Mouse (Mus musculus) forebrain, embryonic 14.5 days (tissue): ENCODE measurements at regions not wholly inside any gene's neighbourhood (a gene's known extent, or its start where the extent isn't known, plus 50 kb on each side); places are given as distances from the start of the nearest gene placed in this dataset.
A peak's percentile ranks its signal among the peaks of the same experiment; 100 is the strongest.

ENCODE experiments used
- ATAC-seq: fragments of 200-750 bp; cut with Nextera tagmentation; 2 replicates; pipeline ENCODE4 v1.8.0; 2017; ENCODE audit warnings: mild to moderate bottlenecking, moderate library complexity
- DNase-seq: peaks from one replicate; pipeline ENCODE4 v3.0.0-alpha.2; 2015; ENCODE audit warnings: low spot score
- H3K27ac ChIP-seq: fragments of 300-500 bp; sonication (generic); 2 replicates; pipeline ENCODE4 v1.5.1; 2014; ENCODE audit warnings: low read depth, mild to moderate bottlenecking, control low read depth, low read length, moderate library complexity
- H3K27me3 ChIP-seq: fragments of 300-500 bp; sonication (generic); replicated peaks from 2 replicates; pipeline ENCODE4 v1.6.1; 2014; ENCODE audit warnings: low read length, control low read depth, mixed read lengths; ENCODE audit not compliant: control insufficient read depth, insufficient read depth
- H3K36me3 ChIP-seq: fragments of 300-500 bp; sonication (generic); 2 replicates; pipeline ENCODE4 v1.6.1; 2014; ENCODE audit warnings: low read length, control low read depth; ENCODE audit not compliant: control insufficient read depth, insufficient read depth
- H3K4me1 ChIP-seq: fragments of 300-500 bp; sonication (generic); 2 replicates; pipeline ENCODE4 v1.6.1; 2014; ENCODE audit warnings: antibody characterized with exemption, low read length, control low read depth; ENCODE audit not compliant: control insufficient read depth, insufficient read depth
- H3K4me2 ChIP-seq: fragments of 300-500 bp; sonication (generic); 2 replicates; pipeline ENCODE4 v1.6.1; 2014; ENCODE audit warnings: mild to moderate bottlenecking, control low read depth, low read length
- H3K4me3 ChIP-seq: fragments of 300-500 bp; sonication (generic); 2 replicates; pipeline ENCODE4 v1.5.1; 2014; ENCODE audit warnings: low read depth, low read length, control low read depth
- H3K9ac ChIP-seq: fragments of 300-500 bp; sonication (generic); 2 replicates; pipeline ENCODE4 v1.6.1; 2014; ENCODE audit warnings: mild to moderate bottlenecking, low read length, control low read depth, moderate library complexity
- H3K9me3 ChIP-seq: fragments of 300-500 bp; sonication (generic); replicated peaks from 2 replicates; pipeline ENCODE4 v1.6.1; 2016; ENCODE audit warnings: low read length, control low read depth, mixed read lengths; ENCODE audit not compliant: control insufficient read depth
- WGBS: fragments of 180-500 bp; shearing (Covaris S2); extraction: QIAGEN DNeasy Blood & Tissue Kit; methylation state at CpG from one replicate; pipeline ENCODE4 v1.1.7; 2014; 5-methylcytosine and 5-hydroxymethylcytosine counted together

GRCm38 (mm10) chr11:19203518-19203900 lies 184.7 kb upstream of the Meis1 start:
- DNase-seq (peak; percentile 19), ATAC-seq (no peak)
- H3K27ac ChIP-seq, result no peak overlapping the region
- no peak overlapping the region for H3K4me2 ChIP-seq
- no peaks in the 10 kb centered on the region for H3K9me3 ChIP-seq
- peaks cover 5% of the 10 kb centered on the region; the same call in 1 of the 2 replicates for H3K4me1 ChIP-seq
- no peaks in the 10 kb centered on the region for H3K27me3 ChIP-seq
- H3K4me3 ChIP-seq, result no peak overlapping the region
- H3K36me3 ChIP-seq, result no peaks in the 10 kb centered on the region
- no peak overlapping the region for H3K9ac ChIP-seq
- 46% methylated on average over 4 of the region's 4 CpGs for WGBS

GRCm38 (mm10) chr11:19203968-19204367 lies 185.2 kb upstream of the Meis1 start:
- Histone ChIP-seq H3K4me1 (peaks cover 5% of the 10 kb centered on the region; the same call in 1 of the 2 replicates), H3K27me3 (no peaks in the 10 kb centered on the region), H3K27ac (no peak overlapping the region), H3K9me3 (no peaks in the 10 kb centered on the region), H3K36me3 (no peaks in the 10 kb centered on the region), H3K9ac (no peak overlapping the region), H3K4me2 (no peak overlapping the region), H3K4me3 (no peak overlapping the region)
- DNase-seq, result peak; percentile 79
- peak; percentile 50; the same call in 1 of the 2 replicates for ATAC-seq
- 25% methylated on average over 5 of the region's 5 CpGs for WGBS

DNA sequence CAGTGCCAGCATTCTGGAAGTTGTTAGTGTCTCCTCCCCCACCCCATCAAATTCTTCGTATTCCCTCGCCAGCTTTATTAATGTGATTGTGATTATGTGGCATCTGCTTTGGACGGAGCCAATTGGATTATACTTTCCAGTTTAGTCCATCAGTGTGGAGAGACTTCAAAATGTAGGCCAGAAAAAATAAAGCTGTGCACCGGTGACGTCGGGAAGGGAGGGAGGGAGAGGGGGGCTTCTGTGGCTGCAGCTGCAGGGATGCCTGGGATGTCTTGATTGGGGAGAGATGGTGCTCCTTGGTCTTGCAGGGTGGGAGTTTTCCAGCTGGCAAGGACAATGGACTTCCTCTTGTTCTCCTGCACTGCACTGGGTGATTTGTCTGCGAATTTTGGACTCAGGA lies 185.7 kb upstream of the Meis1 start:
- Histone ChIP-seq H3K4me3 (no peak overlapping the region), H3K9me3 (no peaks in the 10 kb centered on the region), H3K9ac (no peak overlapping the region), H3K4me1 (peaks cover 5% of the 10 kb centered on the region; the same call in 1 of the 2 replicates), H3K4me2 (peak overlapping the region; percentile 23; the same call in 1 of the 2 replicates), H3K36me3 (no peaks in the 10 kb centered on the region), H3K27me3 (no peaks in the 10 kb centered on the region), H3K27ac (no peak overlapping the region)
- peak; percentile 70 for ATAC-seq
- 18% methylated on average over 7 of the region's 7 CpGs for WGBS
- peak; percentile 42 for DNase-seq

GRCm38 (mm10) chr11:19205174-19205573 lies 186.4 kb upstream of the Meis1 start:
- Histone ChIP-seq H3K27ac (no peak overlapping the region), H3K9ac (no peak overlapping the region), H3K4me1 (peaks cover 5% of the 10 kb centered on the region; the same call in 1 of the 2 replicates), H3K4me2 (no peak overlapping the region), H3K36me3 (no peaks in the 10 kb centered on the region), H3K4me3 (no peak overlapping the region), H3K9me3 (no peaks in the 10 kb centered on the region), H3K27me3 (no peaks in the 10 kb centered on the region)
- DNase-seq (no peak), ATAC-seq (no peak)

- H3K9me3 ChIP-seq, result no peaks in the 10 kb centered on the region
- no peaks in the 10 kb centered on the region for H3K36me3 ChIP-seq
- WGBS, result 78% methylated on average over 3 of the region's 3 CpGs
- no peak overlapping the region for H3K4me3 ChIP-seq
- H3K9ac ChIP-seq, result no peak overlapping the region
- no peak for DNase-seq
- H3K4me2 ChIP-seq, result no peak overlapping the region
- H3K27ac ChIP-seq, result no peak overlapping the region
- H3K27me3 ChIP-seq, result no peaks in the 10 kb centered on the region
- H3K4me1 ChIP-seq, result no peaks in the 10 kb centered on the region
- ATAC-seq, result no peak
Observed at GRCm38 (mm10) chr11:19219476-19219875, 200.7 kb upstream of the Meis1 start.

DNA sequence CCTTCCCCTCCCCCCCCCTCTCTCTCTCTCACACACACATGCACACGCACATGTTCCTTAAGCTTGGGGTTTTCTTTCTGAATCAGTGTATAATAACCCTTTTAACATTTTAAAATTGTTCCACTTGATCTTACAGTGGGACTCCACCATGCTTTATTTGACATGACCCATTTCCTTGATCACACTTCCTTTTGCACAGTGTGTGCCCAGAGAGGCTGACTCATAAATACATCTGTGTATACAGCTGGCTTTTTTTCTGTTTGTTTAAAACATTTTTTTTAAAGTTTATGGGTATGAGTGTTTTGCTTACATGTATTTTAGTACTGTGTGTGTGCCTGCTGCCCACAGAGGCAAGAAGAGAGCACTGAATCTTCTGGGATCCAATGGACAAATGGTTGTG lies 202.7 kb upstream of the Meis1 start:
- no peak overlapping the region for H3K27ac ChIP-seq
- DNase-seq (no peak), ATAC-seq (no peak)
- no peaks in the 10 kb centered on the region for H3K36me3 ChIP-seq
- no peak overlapping the region for H3K4me3 ChIP-seq
- H3K9me3 ChIP-seq, result no peaks in the 10 kb centered on the region
- H3K4me2 ChIP-seq, result no peak overlapping the region
- no peaks in the 10 kb centered on the region for H3K27me3 ChIP-seq
- no peaks in the 10 kb centered on the region for H3K4me1 ChIP-seq
- whole genome bisulfite sequencing, result 83% methylated on average over 1 of the region's 1 CpGs
- H3K9ac ChIP-seq, result no peak overlapping the region

DNA sequence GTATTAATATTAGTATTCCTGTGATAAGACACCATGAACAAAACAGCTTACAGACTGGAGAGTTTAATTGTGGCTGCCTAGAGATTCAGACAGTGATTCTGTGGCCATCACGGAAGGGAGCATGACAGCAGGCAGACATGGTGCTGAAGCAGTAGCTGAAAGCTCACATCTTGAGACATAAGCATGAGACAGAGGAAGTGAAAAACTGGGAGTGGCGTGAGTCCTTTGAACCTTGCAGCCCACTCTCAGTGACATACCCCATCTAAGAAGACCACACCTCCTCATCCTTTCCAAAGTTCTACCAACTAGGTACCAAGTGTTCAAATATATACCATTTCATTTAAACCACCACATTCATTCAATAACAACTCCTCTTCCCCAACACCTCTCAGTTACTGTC lies 208.0 kb upstream of the Meis1 start:
- H3K36me3 ChIP-seq, result no peaks in the 10 kb centered on the region
- no peaks in the 10 kb centered on the region for H3K4me1 ChIP-seq
- H3K27ac ChIP-seq, result no peak overlapping the region
- no peak overlapping the region for H3K4me2 ChIP-seq
- H3K9ac ChIP-seq, result no peak overlapping the region
- no peaks in the 10 kb centered on the region for H3K9me3 ChIP-seq
- 97% methylated on average over 2 of the region's 2 CpGs for WGBS
- DNase-seq (no peak), ATAC-seq (no peak)
- no peak overlapping the region for H3K4me3 ChIP-seq
- no peaks in the 10 kb centered on the region for H3K27me3 ChIP-seq

- Histone ChIP-seq H3K27me3 (no peaks in the 10 kb centered on the region), H3K4me2 (no peak overlapping the region), H3K27ac (no peak overlapping the region), H3K36me3 (no peaks in the 10 kb centered on the region), H3K9ac (no peak overlapping the region), H3K9me3 (no peaks in the 10 kb centered on the region), H3K4me1 (no peaks in the 10 kb centered on the region), H3K4me3 (no peak overlapping the region)
- DNase-seq, result no peak
- no peak for ATAC-seq
- 68% methylated on average over 4 of the region's 4 CpGs for WGBS
Observed at GRCm38 (mm10) chr11:19227716-19228115, 208.9 kb upstream of the Meis1 start.

DNA sequence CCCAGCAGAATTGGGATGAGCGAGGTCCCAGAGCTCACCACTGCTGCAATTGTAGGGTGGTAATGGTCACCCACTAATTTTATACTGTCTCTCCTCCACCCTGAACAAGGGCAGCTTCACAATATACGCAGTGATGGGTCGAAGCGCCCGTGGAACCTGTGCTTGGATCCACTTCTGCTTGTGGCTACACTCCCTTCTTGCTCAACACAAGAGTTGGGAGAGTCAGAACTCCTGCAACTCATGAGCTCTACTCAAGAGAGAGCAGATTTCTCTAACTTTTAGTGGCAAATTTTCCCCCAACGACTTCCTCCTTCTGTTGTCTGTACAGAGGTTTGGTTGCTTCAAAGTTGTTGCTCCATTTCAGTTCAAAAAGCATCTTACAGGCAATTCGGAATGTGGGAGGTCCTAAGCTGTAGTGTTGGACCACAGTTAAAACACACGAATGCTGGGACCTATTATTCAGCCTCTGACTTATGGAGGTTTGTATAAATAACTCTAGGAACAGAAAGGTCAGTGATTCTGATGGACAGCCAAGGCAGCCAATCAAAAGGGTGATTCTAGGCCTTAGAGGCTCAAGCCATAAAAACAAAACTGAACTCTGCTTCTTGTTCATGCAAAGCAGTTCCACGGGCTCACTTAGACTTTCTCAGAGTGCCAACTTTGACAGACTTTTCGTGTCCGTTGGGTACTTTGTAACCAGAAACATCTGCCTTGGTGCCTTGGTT lies 227.8 kb upstream of the Meis1 start:
- no peak overlapping the region for H3K4me3 ChIP-seq
- H3K27ac ChIP-seq, result no peak overlapping the region
- H3K27me3 ChIP-seq, result no peaks in the 10 kb centered on the region; the same call in 1 of the 2 replicates
- no peak for ATAC-seq
- H3K9ac ChIP-seq, result no peak overlapping the region
- DNase-seq, result no peak
- WGBS, result 85% methylated on average over 11 of the region's 11 CpGs
- H3K36me3 ChIP-seq, result no peaks in the 10 kb centered on the region
- H3K4me2 ChIP-seq, result no peak overlapping the region
- H3K9me3 ChIP-seq, result no peaks in the 10 kb centered on the region
- no peaks in the 10 kb centered on the region for H3K4me1 ChIP-seq
